Mouse (Mus musculus): Measurements from ENCODE around the gene Cacnb2.

GRCm38 (mm10) chr2:14602788-14603187 lies at the start of gene Cacnb2:
- TF ChIP-seq POLR2AphosphoS5 (IDR thresholded peaks at IDR 0.05; ENCODE audit: insufficient replicate concordance, low read depth, low read length) (no peak), CTCF (IDR thresholded peaks at IDR 0.05; ENCODE audit: low read depth, low read length) (no peak)
